Mouse (Mus musculus): ENCODE measurements at regions not wholly inside any gene's neighbourhood (a gene's known extent, or its start where the extent isn't known, plus 50 kb on each side); places are given as distances from the start of the nearest gene placed in this dataset.

DNA sequence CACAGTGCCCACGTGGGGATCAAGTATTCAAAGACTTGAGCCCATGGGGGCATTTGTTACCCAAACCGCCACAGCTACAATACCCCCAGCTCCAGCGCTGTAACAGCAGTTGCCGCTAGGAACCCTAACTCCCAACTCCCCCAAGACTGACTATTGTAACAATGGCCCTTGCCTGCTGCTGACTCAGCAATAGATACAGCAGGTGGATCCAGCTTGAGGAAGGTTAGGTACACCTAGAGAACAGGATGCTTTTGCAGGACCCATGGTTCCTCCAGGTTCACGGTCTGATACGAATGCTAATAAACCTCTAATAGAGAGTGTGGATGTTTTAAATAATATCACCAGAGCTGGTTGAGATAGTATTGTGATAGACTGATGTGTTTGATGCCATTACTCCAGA, 65.3 kb upstream of the Slc24a4 start:
- Histone ChIP-seq H3K4me2 (ENCODE audit: low read depth, low read length) (no peak overlapping the region), H3K27ac (ENCODE audit: low read depth) (no peak overlapping the region), H3K27me3 (ENCODE audit: control insufficient read depth, insufficient read depth, low read length) (no peaks in the 10 kb centered on the region), H3K4me1 (ENCODE audit: control insufficient read depth, insufficient read depth) (no peaks in the 10 kb centered on the region), H3K9me3 (replicated peaks; ENCODE audit: control insufficient read depth, low read length) (no peaks in the 10 kb centered on the region), H3K9ac (replicated peaks; ENCODE audit: low read depth, low read length) (no peak overlapping the region), H3K4me3 (ENCODE audit: low read depth, low read length) (no peak overlapping the region), H3K36me3 (replicated peaks; ENCODE audit: control insufficient read depth, insufficient read depth, low read length) (no peaks in the 10 kb centered on the region)
- 80% methylated on average over 6 of the region's 6 CpGs for WGBS
- TF ChIP-seq EP300 (IDR thresholded peaks at IDR 0.05; ENCODE audit: low read depth): no peak
- ATAC-seq (ENCODE audit: insufficient read depth, low read depth) (no peak), DNase-seq (ENCODE audit: low spot score) (no peak)

DNA sequence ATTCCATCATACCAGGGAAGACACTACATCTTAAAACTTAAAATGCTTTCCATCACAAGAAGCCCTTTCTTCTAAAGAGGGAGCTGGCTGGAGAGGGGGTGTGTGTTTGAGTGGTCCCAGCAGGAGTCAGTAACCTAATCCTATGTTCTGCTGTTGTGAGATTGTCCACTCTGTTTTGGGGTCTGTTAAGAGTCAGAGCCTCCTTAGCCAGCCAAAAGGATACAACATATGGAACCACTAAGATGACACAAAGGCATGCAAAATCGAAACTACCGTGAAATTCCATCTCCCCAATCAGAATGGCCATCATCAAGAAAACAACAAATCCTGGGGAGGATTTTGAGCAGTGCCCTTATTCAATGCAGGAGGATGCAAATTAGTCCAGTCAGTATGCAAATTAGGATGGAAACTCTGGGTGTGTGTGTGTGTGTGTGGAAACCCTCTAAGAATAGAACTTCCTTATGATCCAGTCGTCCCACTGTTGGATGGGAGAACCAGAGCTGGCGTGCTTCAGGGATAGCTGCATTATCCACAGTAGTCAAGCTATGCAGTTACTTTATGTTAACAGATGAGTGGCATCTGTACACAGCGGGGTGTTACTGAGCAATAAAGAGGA, 63.7 kb upstream of the Slc24a4 start:
- H3K27ac ChIP-seq (ENCODE audit: low read depth): no peak overlapping the region
- H3K27me3 ChIP-seq (ENCODE audit: control insufficient read depth, insufficient read depth, low read length): no peaks in the 10 kb centered on the region
- DNase-seq (ENCODE audit: low spot score): no peak
- 53% methylated on average over 5 of the region's 5 CpGs for WGBS
- H3K36me3 ChIP-seq (replicated peaks; ENCODE audit: control insufficient read depth, insufficient read depth, low read length): no peaks in the 10 kb centered on the region
- no peak overlapping the region for H3K4me3 ChIP-seq (ENCODE audit: low read depth, low read length)
- no peaks in the 10 kb centered on the region for H3K4me1 ChIP-seq (ENCODE audit: control insufficient read depth, insufficient read depth)
- no peak overlapping the region for H3K4me2 ChIP-seq (ENCODE audit: low read depth, low read length)
- no peaks in the 10 kb centered on the region for H3K9me3 ChIP-seq (replicated peaks; ENCODE audit: control insufficient read depth, low read length)
- no peak overlapping the region for H3K9ac ChIP-seq (replicated peaks; ENCODE audit: low read depth, low read length)
- TF ChIP-seq CTCF (IDR thresholded peaks at IDR 0.05; ENCODE audit: low read depth): no peak
- TF ChIP-seq EP300 (IDR thresholded peaks at IDR 0.05; ENCODE audit: low read depth): no peak
- ATAC-seq (ENCODE audit: insufficient read depth, low read depth): no peak

DNA sequence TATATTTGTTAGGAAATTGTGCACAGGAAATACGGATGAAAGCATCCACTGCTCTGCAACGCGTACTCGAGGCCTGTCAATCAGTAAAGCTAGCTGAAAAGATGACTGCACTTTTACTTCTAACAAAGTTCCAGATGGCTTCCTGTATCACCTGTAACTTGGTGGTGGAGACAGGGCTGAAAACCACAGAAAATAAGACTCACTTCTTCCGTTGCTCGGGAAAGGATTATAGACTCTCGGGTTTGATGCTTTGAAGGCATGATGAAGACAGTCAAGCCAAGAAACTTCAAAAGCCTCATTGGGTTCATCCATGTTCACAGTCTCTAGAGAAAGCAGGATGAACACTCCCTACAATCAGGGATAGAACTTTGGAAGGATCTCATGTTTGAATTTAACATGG, 60.8 kb upstream of the Slc24a4 start:
- no peak for DNase-seq (ENCODE audit: low spot score)
- no peak overlapping the region for H3K4me3 ChIP-seq (ENCODE audit: low read depth, low read length)
- H3K9me3 ChIP-seq (replicated peaks; ENCODE audit: control insufficient read depth, low read length): no peaks in the 10 kb centered on the region
- H3K4me1 ChIP-seq (ENCODE audit: control insufficient read depth, insufficient read depth): no peaks in the 10 kb centered on the region
- H3K9ac ChIP-seq (replicated peaks; ENCODE audit: low read depth, low read length): no peak overlapping the region
- 82% methylated on average over 7 of the region's 7 CpGs for WGBS
- TF ChIP-seq CTCF (IDR thresholded peaks at IDR 0.05; ENCODE audit: low read depth) (no peak), EP300 (IDR thresholded peaks at IDR 0.05; ENCODE audit: low read depth) (no peak)
- no peak for ATAC-seq (ENCODE audit: insufficient read depth, low read depth)
- no peaks in the 10 kb centered on the region for H3K36me3 ChIP-seq (replicated peaks; ENCODE audit: control insufficient read depth, insufficient read depth, low read length)
- no peak overlapping the region for H3K4me2 ChIP-seq (ENCODE audit: low read depth, low read length)
- H3K27ac ChIP-seq (ENCODE audit: low read depth): no peak overlapping the region
- no peaks in the 10 kb centered on the region for H3K27me3 ChIP-seq (ENCODE audit: control insufficient read depth, insufficient read depth, low read length)

DNA sequence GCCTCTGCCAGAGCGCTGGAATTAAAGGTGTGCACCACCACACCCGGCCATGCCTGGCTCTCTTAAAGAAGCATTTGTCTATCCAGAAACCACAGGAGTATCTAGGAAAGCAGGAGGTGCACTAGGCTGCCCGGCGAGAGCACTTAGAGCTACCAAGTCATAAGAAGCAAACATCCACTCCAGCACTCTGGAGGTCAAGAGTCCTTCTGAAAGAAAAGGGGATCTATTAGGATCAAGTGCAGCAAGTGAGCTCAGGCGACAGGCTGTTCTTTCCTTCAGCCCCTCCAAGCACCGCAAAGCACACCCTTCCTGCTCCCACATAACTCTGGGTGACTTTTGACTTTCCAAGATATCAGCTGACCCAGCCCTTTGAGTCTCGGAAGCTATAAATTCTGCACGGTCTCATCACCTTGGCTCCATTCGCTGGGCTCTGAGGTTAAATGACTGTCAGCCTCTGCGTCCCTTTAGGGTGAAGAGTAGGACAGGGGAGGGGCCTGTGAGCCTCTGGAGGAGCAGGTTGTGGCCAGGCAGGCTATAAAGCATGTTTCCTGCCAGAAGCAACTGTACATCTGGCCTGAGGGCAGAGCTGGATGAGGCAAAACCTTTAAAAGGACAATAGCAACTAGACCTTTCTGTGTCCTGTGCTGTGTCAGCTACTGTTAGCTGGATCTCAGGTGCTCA, 58.9 kb upstream of the Slc24a4 start:
- no peak overlapping the region for H3K4me3 ChIP-seq (ENCODE audit: low read depth, low read length)
- no peak overlapping the region for H3K9ac ChIP-seq (replicated peaks; ENCODE audit: low read depth, low read length)
- no peaks in the 10 kb centered on the region for H3K27me3 ChIP-seq (ENCODE audit: control insufficient read depth, insufficient read depth, low read length)
- H3K4me1 ChIP-seq (ENCODE audit: control insufficient read depth, insufficient read depth): no peaks in the 10 kb centered on the region
- ATAC-seq (ENCODE audit: insufficient read depth, low read depth) (no peak), DNase-seq (ENCODE audit: low spot score) (no peak)
- TF ChIP-seq CTCF (IDR thresholded peaks at IDR 0.05; ENCODE audit: low read depth): no peak
- TF ChIP-seq EP300 (IDR thresholded peaks at IDR 0.05; ENCODE audit: low read depth): no peak
- WGBS: 49% methylated on average over 10 of the region's 10 CpGs
- H3K9me3 ChIP-seq (replicated peaks; ENCODE audit: control insufficient read depth, low read length): no peaks in the 10 kb centered on the region
- H3K4me2 ChIP-seq (ENCODE audit: low read depth, low read length): no peak overlapping the region
- no peak overlapping the region for H3K27ac ChIP-seq (ENCODE audit: low read depth)
- H3K36me3 ChIP-seq (replicated peaks; ENCODE audit: control insufficient read depth, insufficient read depth, low read length): no peaks in the 10 kb centered on the region

DNA sequence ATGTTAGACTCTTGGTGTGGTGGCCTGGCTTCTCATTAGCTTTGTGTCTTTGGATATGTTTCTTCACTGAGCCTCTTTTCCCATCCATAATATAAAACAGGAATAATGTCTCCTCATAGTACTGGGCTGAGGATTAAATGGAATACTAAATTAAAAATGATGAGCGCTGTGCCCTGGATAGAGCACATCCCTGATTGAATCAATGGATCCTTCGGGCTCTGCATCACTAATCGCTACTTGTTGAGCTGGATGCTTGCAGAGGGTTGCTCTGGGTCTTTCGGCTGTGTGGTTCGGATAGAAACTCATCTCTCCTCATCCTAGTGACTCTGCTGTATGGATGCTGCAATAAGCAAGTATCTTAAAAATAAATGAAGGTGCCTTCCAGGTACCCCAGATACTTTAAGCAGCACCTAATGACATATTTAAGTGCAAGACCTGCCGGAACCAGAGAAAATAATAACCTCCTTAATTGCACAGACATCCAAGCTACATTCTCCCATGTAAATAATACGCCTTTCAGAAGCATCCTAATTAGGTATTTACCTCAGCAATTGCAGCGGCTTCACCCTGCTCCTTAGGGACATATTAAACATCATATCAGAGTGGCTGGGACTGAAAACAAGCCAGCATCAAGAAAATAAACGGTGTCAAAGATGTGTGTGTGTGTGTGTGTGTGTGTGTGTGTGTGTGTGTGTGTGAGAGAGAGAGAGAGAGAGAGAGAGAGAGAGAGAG, 56.5 kb upstream of the Slc24a4 start:
- Histone ChIP-seq H3K36me3 (replicated peaks; ENCODE audit: control insufficient read depth, insufficient read depth, low read length) (no peaks in the 10 kb centered on the region), H3K27ac (ENCODE audit: low read depth) (no peak overlapping the region), H3K9me3 (replicated peaks; ENCODE audit: control insufficient read depth, low read length) (no peaks in the 10 kb centered on the region), H3K4me3 (ENCODE audit: low read depth, low read length) (no peak overlapping the region), H3K9ac (replicated peaks; ENCODE audit: low read depth, low read length) (no peak overlapping the region), H3K4me1 (ENCODE audit: control insufficient read depth, insufficient read depth) (no peaks in the 10 kb centered on the region), H3K27me3 (ENCODE audit: control insufficient read depth, insufficient read depth, low read length) (no peaks in the 10 kb centered on the region), H3K4me2 (ENCODE audit: low read depth, low read length) (no peak overlapping the region)
- ATAC-seq (ENCODE audit: insufficient read depth, low read depth) (no peak), DNase-seq (ENCODE audit: low spot score) (no peak)
- TF ChIP-seq EP300 (IDR thresholded peaks at IDR 0.05; ENCODE audit: low read depth): no peak
- no peak for TF ChIP-seq CTCF (IDR thresholded peaks at IDR 0.05; ENCODE audit: low read depth)
- WGBS: 87% methylated on average over 9 of the region's 9 CpGs

Data from heart, postnatal 0 days (tissue).